Mouse (Mus musculus) C2C12 (cell line): ENCODE measurements around the gene E330021D16Rik.

ENCODE experiments used
- CTCF ChIP-seq: IDR thresholded peaks from one replicate; pipeline ENCODE4 v1.5.1; 2011; ENCODE audit not compliant: control insufficient read depth, insufficient read depth, insufficient read length
- MAX ChIP-seq: IDR thresholded peaks from one replicate; pipeline ENCODE4 v1.6.1; 2011; ENCODE audit warnings: mild to moderate bottlenecking, control low read depth
- USF1 ChIP-seq: IDR thresholded peaks from one replicate; pipeline ENCODE4 v1.6.1; 2011; ENCODE audit warnings: low read depth, mild to moderate bottlenecking, control low read depth, moderate library complexity

DNA sequence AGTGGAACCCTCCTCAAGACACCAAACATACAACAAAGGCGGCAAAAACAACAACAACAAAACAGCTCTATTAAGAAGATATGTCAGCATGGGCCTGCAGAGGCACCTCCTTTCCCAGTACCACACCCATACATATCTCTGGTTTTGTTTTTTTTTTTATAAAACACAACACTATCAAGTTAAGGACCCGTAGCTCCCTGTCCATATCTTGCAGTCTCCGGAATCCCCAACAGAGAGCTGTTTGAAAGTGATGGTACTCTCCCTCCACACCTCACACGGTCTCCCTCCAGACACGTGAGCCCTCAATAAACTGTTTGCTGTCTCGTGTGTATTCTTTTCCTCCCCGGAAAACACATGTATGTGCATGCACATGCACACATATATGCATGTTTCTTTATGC, 43.8 kb upstream of the E330021D16Rik start:
- no peak for TF ChIP-seq USF1
- TF ChIP-seq MAX = no peak
- TF ChIP-seq CTCF = no peak
